Mouse (Mus musculus) urinary bladder, postnatal 4 days (tissue): ENCODE measurements around the gene Pxylp1.

Experiments used
- DNase-seq, 2 experiments: peaks; one replicate each; pipeline ENCODE4 v3.0.0; 2021 to 2022; ENCODE audit warnings: low spot score in 2 of 2

The Pxylp1 gene

GRCm38 (mm10) chr9:96860380-96861091 is 31.9 kb downstream of the Pxylp1 start:
- DNase-seq = no peak

GRCm38 (mm10) chr9:96859027-96859426 is 33.4 kb downstream of the Pxylp1 start:
- no peak for DNase-seq

- DNase-seq = no peak
Measured at GRCm38 (mm10) chr9:96857838-96858237, 34.6 kb downstream of the Pxylp1 start.

GRCm38 (mm10) chr9:96853300-96854186 is 38.9 kb downstream of the Pxylp1 start:
- no peak for DNase-seq

- DNase-seq = no peak
Measured at GRCm38 (mm10) chr9:96851634-96852033, 40.8 kb downstream of the Pxylp1 start.

GRCm38 (mm10) chr9:96851036-96851435 is 41.4 kb downstream of the Pxylp1 start:
- DNase-seq = no peak

GRCm38 (mm10) chr9:96849012-96849411 is 43.5 kb downstream of the Pxylp1 start:
- no peak for DNase-seq

GRCm38 (mm10) chr9:96846361-96846760 is 46.1 kb downstream of the Pxylp1 start:
- DNase-seq = no peak

GRCm38 (mm10) chr9:96844798-96845209 is 47.7 kb downstream of the Pxylp1 start:
- DNase-seq = peak; percentile 69 to 75

- DNase-seq = no peak
Measured at GRCm38 (mm10) chr9:96839376-96839775, 53.1 kb downstream of the Pxylp1 start.

GRCm38 (mm10) chr9:96838864-96839263 is 53.6 kb downstream of the Pxylp1 start:
- DNase-seq = no peak

- DNase-seq = no peak
Measured at GRCm38 (mm10) chr9:96837781-96838420, 54.6 kb downstream of the Pxylp1 start.

GRCm38 (mm10) chr9:96836984-96837383 is 55.5 kb downstream of the Pxylp1 start:
- DNase-seq = no peak

- no peak for DNase-seq
Measured at GRCm38 (mm10) chr9:96835374-96835921, 57.0 kb downstream of the Pxylp1 start.

- no peak for DNase-seq
Measured at GRCm38 (mm10) chr9:96833606-96834005, 58.9 kb downstream of the Pxylp1 start.

- DNase-seq = no peak
Measured at GRCm38 (mm10) chr9:96832516-96832915, 60.0 kb downstream of the Pxylp1 start.

- DNase-seq = no peak
Measured at GRCm38 (mm10) chr9:96830856-96831359, 61.6 kb downstream of the Pxylp1 start.

- no peak for DNase-seq
Measured at GRCm38 (mm10) chr9:96829682-96830081, 62.8 kb downstream of the Pxylp1 start.

GRCm38 (mm10) chr9:96828071-96828470 is 64.4 kb downstream of the Pxylp1 start:
- DNase-seq = no peak

GRCm38 (mm10) chr9:96827002-96827785 is 65.3 kb downstream of the Pxylp1 start:
- DNase-seq = no peak

- no peak for DNase-seq
Measured at GRCm38 (mm10) chr9:96824857-96825256, 67.6 kb downstream of the Pxylp1 start.
